Mouse (Mus musculus) large intestine, adult 2 months (tissue): ENCODE results near the gene Abcb10. TPM values are rescaled to one million over a fixed set of nuclear protein-coding genes. Genes with fewer than 3 reads are reported as not detected.

Experiments
- DNase-seq: peaks from one replicate; pipeline ENCODE4 v3.0.0-alpha.2; 2012; ENCODE audit warnings: low read depth, low spot score
- WGBS: fragments of 180-500 bp; shearing (Covaris S2); methylation state at CpG from one replicate; pipeline ENCODE4 v1.1.7; 2018; 5-methylcytosine and 5-hydroxymethylcytosine counted together
- polyA plus RNA-seq: library from polyadenylated mRNA; depleted of rRNA; stranded (reverse); fragments of >200 nt; gene quantifications from 2 replicates; pipeline ENCODE4 v1.2.3, GENCODE M21; 2012; rRNA removed

Abcb10 gene
- polyA plus RNA-seq, 1 experiment, result 12.7 TPM

- WGBS, result 88% methylated on average over 3 of the region's 3 CpGs
- no peak for DNase-seq
Observed at GRCm38 (mm10) chr8:123925671-123926070, 57.3 kb downstream of the Abcb10 start.

- WGBS, result 14% methylated on average over 2 of the region's 2 CpGs
- peak; percentile 36 for DNase-seq
Observed at GRCm38 (mm10) chr8:123924719-123925118, 58.2 kb downstream of the Abcb10 start.

DNA sequence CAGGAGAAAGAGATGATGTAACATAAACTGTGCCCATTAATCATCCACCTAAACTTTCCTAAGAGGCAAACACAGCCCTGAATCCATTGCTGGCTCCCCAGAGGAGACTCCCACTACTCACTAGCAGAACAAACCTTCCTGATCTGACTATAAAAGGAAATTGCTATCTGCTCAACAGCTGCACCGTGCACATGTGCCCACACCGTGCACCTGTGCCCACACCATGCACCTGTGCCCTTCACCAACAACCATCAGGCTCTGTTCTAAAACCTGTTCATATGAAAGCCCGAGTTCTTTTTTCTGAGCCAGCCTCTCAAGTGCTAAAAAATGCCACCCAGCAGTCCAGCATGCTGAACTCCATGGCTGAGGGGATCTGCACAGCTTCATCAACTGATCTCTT, 68.3 kb downstream of the Abcb10 start:
- DNase-seq, result no peak
- 95% methylated on average over 3 of the region's 3 CpGs for WGBS

GRCm38 (mm10) chr8:123912265-123912664, 70.7 kb downstream of the Abcb10 start:
- 92% methylated on average over 4 of the region's 4 CpGs for WGBS
- no peak for DNase-seq

DNA sequence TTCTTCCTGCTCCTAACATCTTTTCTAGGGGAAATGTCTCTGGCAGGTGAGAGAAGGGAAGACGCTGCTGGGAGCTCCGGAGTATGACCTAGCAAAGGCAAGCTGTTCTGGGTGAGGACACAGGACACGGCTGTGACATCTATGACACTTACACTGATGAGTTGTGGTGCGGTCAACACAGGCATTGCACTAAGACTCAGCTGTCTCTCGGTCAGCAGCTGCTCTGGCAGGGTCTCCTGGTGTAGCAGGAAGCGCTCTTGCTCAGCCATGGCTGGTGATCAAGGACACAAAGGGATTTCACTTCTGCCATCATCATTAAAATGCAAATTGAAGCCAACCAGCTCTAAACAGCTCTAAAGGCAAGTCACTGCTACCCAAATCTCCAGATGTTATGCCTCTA, 75.3 kb downstream of the Abcb10 start:
- DNase-seq, result no peak
- 92% methylated on average over 6 of the region's 6 CpGs for WGBS

- WGBS, result 79% methylated on average over 7 of the region's 7 CpGs
- no peak for DNase-seq
Observed at GRCm38 (mm10) chr8:123902653-123903052, 80.3 kb downstream of the Abcb10 start.

Other genes starting within 250 kb of the Abcb10 start
- gene Rab4a, start 177.1 kb downstream of the Abcb10 start, polyA plus RNA-seq, result 67.2 and 71.0 TPM in 2 replicates
- 0.99 and 1.3 TPM in 2 replicates for gene Ccsap, start 122.9 kb downstream of the Abcb10 start, polyA plus RNA-seq
- 4.9 and 32.6 TPM in 2 replicates for gene Acta1, start 88.4 kb downstream of the Abcb10 start, polyA plus RNA-seq
- 12.5 and 14.4 TPM in 2 replicates for gene Nup133, start 33.9 kb downstream of the Abcb10 start, polyA plus RNA-seq
- gene Taf5l, start 38.3 kb upstream of the Abcb10 start, polyA plus RNA-seq, result 32.4 and 40.4 TPM in 2 replicates
- 4.0 and 6.6 TPM in 2 replicates for gene Urb2, start 38.4 kb upstream of the Abcb10 start, polyA plus RNA-seq
- gene Galnt2, start 248.3 kb upstream of the Abcb10 start, polyA plus RNA-seq, result 3.6 and 10.3 TPM in 2 replicates